Comparison of ENCODE assay signal across 10 mouse cellular contexts in genomic region chr12:108278221-108278918, GRCm38 (mm10). TPM values are rescaled to one million over a fixed set of nuclear protein-coding genes. Genes with fewer than 3 reads are reported as not detected.
A peak's percentile ranks its signal among the peaks of the same experiment; 100 is the strongest.
DNase-seq lines count a peak whose midpoint lies in the region; ATAC-seq lines count a peak whose summit lies in the region.
"Had no signal": no experiment of that assay in that cellular context is flagged by ENCODE, and none has a peak within 500 bp of the region (broad histone marks: within the 10 kb centered on the region; RNA-seq: fewer than 3 reads in every experiment).

No protein-coding gene starts in this region.

- peak overlapping the region; percentile 81 for H3K4me2 ChIP-seq in midbrain, embryonic 13.5 days (replicated peaks)

- H3K9me3 ChIP-seq in hindbrain, embryonic 10.5 days, result no peaks in the 10 kb centered on the region
- no peaks in the 10 kb centered on the region for H3K9me3 ChIP-seq in midbrain, embryonic 13.5 days

- no peaks in the 10 kb centered on the region; the same call in 1 of the 2 replicates for H3K27me3 ChIP-seq in hindbrain, embryonic 10.5 days (ENCODE audit: insufficient read depth, poor library complexity, severe bottlenecking)
- H3K27me3 ChIP-seq in midbrain, embryonic 13.5 days, result no peaks in the 10 kb centered on the region

- peak; percentile 62 to 64 for DNase-seq in cerebellum, postnatal 10 days
- no peak for DNase-seq in cerebellum, adult 18-20 months
- DNase-seq in brain, adult 2 months (ENCODE audit: low read depth, low spot score), result peak; percentile 19
- DNase-seq in hindbrain, embryonic 10.5 days (ENCODE audit: low spot score), result no peak
- no peak for DNase-seq in heart, adult 11 months
- DNase-seq in frontal cortex, postnatal 36 days (ENCODE audit: low spot score in 2 of 2), result no peak
- DNase-seq in thymus, postnatal 10 days (ENCODE audit: low spot score in 2 of 2), result no peak
- DNase-seq: thymus, adult 2 months had no signal

- peaks cover 62% of the 10 kb centered on the region for H3K4me1 ChIP-seq in hindbrain, embryonic 10.5 days (replicated peaks)
- H3K4me1 ChIP-seq in midbrain, embryonic 13.5 days (replicated peaks), result peaks cover 36% of the 10 kb centered on the region

- H3K9ac ChIP-seq in midbrain, embryonic 13.5 days (replicated peaks), result peak overlapping the region; percentile 94; the same call in 1 of the 2 replicates

- no peaks in the 10 kb centered on the region for H3K36me3 ChIP-seq in hindbrain, embryonic 10.5 days
- H3K36me3 ChIP-seq in midbrain, embryonic 13.5 days, result no peaks in the 10 kb centered on the region

- 37% methylated on average over 15 of the region's 15 CpGs for WGBS in hindbrain, embryonic 10.5 days
- 34% methylated on average over 15 of the region's 15 CpGs for WGBS in midbrain, embryonic 13.5 days

- peak overlapping the region; percentile 91 for H3K4me3 ChIP-seq in hindbrain, embryonic 10.5 days
- H3K4me3 ChIP-seq in midbrain, embryonic 13.5 days (replicated peaks), result peak overlapping the region; percentile 89; the same call in 1 of the 2 replicates

- peak overlapping the region; percentile 97 for H3K27ac ChIP-seq in hindbrain, embryonic 10.5 days
- H3K27ac ChIP-seq in midbrain, embryonic 13.5 days, result peak overlapping the region; percentile 99

- no peak for ATAC-seq in midbrain, embryonic 13.5 days
- ATAC-seq: lung, postnatal 0 days had no signal

RNA-seq across cellular contexts. Expression of gene Ccdc85c, which starts 3.1 kb away (rescaled TPM):
- 14.3 and 16.0 TPM in 2 replicates for polyA plus RNA-seq in hindbrain, embryonic 10.5 days (2016; fragmentation: Nextera tagmentation; extraction: Ambion mirVana)
- 19.5 and 21.5 TPM in 2 replicates for polyA plus RNA-seq in midbrain, embryonic 13.5 days (2015; fragmentation: Nextera tagmentation; extraction: Ambion mirVana)

RNA-seq across cellular contexts. Expression of gene Hhipl1, which starts 27.7 kb away (rescaled TPM):
- polyA plus RNA-seq in hindbrain, embryonic 10.5 days (2016; fragmentation: Nextera tagmentation; extraction: Ambion mirVana), result 3.0 and 3.2 TPM in 2 replicates
- polyA plus RNA-seq in midbrain, embryonic 13.5 days (2015; fragmentation: Nextera tagmentation; extraction: Ambion mirVana), result 2.0 and 2.9 TPM in 2 replicates

RNA-seq across cellular contexts. Expression of gene Cyp46a1, which starts 55.8 kb away (rescaled TPM):
- 17.8 and 19.1 TPM in 2 replicates for polyA plus RNA-seq in hindbrain, embryonic 10.5 days (2016; fragmentation: Nextera tagmentation; extraction: Ambion mirVana)
- 16.7 and 17.7 TPM in 2 replicates for polyA plus RNA-seq in midbrain, embryonic 13.5 days (2015; fragmentation: Nextera tagmentation; extraction: Ambion mirVana)

Comparison
In these comparisons a context has a peak if more than half of its experiments do, and no peak if none do; other contexts are left out.
1. DNase-seq: peak in cerebellum, postnatal 10 days (2 of 2) and brain, adult 2 months (single experiment); none in cerebellum, adult 18-20 months (0 of 2), hindbrain, embryonic 10.5 days (single experiment), heart, adult 11 months (single experiment), frontal cortex, postnatal 36 days (0 of 2) and thymus, postnatal 10 days (0 of 2).